Mouse (Mus musculus): ENCODE measurements around the gene Rapgef4.

- TF ChIP-seq CTCF (IDR thresholded peaks at IDR 0.05) (no peak), EP300 (IDR thresholded peaks at IDR 0.05) (no peak)
These were observed 159.1 kb downstream of the Rapgef4 start for GRCm38 (mm10) chr2:72139863-72140845.

All from lung, postnatal 0 days (tissue).